Mouse (Mus musculus): ENCODE data around the gene Gm3415. TPM values are rescaled to one million over a fixed set of nuclear protein-coding genes. Genes with fewer than 3 reads are reported as not detected.

Gene Gm3415
- polyA plus RNA-seq (2012; rRNA removed; ENCODE audit: low replicate concordance) = not detected in 2 replicates

GRCm38 (mm10) chr5:146555836-146556235 is at the start of gene Gm3415:
Gene Gm3415, plus strand, starts transcription at chr5:146556136.

GRCm38 (mm10) chr5:146513823-146514222 is 42.1 kb upstream of the Gm3415 start, which contains the start of gene Gm3402:
Gene Gm3402, plus strand, starts transcription at chr5:146514123.

DNA sequence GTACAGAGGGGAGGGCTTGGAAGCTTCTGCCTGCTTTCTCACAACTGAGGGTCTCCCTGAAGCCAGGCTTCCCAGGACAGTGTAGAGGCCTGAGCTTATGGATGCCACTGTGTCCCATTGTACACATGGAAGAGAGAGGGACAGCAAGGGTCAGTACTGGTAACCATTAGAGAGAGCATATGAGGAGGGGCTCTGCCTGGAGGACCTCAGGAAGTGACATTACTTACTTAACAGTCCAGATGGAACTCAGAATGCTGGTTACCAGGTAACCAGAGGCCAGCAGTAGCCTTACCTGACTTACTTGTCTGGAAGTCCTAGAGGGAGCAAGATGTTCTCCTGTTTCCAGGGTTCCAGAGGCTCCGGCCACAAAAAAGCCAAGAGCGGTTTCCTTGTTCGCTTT is 30.4 kb upstream of the Gm3415 start, which contains the start of gene Gm3404:
TSS of gene Gm3404 (plus strand) at position 301 of the 400 bp plus-strand sequence.

GRCm38 (mm10) chr5:146537347-146537746 is 18.6 kb upstream of the Gm3415 start, which contains the start of gene Gm3409:
Gene Gm3409, plus strand, starts transcription at chr5:146537647.

GRCm38 (mm10) chr5:146584478-146585306 is 28.8 kb downstream of the Gm3415 start, which contains the start of gene Gpr12:
Gene Gpr12, minus strand, starts transcription at chr5:146585239.

Other genes starting within 250 kb of the Gm3415 start
- 0.56 and 2.1 TPM in 2 replicates for gene Wasf3, start 171.2 kb upstream of the Gm3415 start, polyA plus RNA-seq (2012; rRNA removed; ENCODE audit: low replicate concordance)
- not detected in 2 replicates for gene Gm6408, start 74.2 kb upstream of the Gm3415 start, polyA plus RNA-seq (2012; rRNA removed; ENCODE audit: low replicate concordance)
- gene Gm6370, start 64.8 kb upstream of the Gm3415 start, polyA plus RNA-seq (2012; rRNA removed; ENCODE audit: low replicate concordance) = not detected in 2 replicates
- not detected in 2 replicates for gene 4930449I24Rik, start 53.7 kb upstream of the Gm3415 start, polyA plus RNA-seq (2012; rRNA removed; ENCODE audit: low replicate concordance)
- not detected in 2 replicates for gene Gm3402, start 42.0 kb upstream of the Gm3415 start, polyA plus RNA-seq (2012; rRNA removed; ENCODE audit: low replicate concordance)
- gene Gm3404, start 30.3 kb upstream of the Gm3415 start, polyA plus RNA-seq (2012; rRNA removed; ENCODE audit: low replicate concordance) = not detected in 2 replicates
- gene Gm3409, start 18.5 kb upstream of the Gm3415 start, polyA plus RNA-seq (2012; rRNA removed; ENCODE audit: low replicate concordance) = not detected in 2 replicates
- gene Gpr12, start 29.1 kb downstream of the Gm3415 start, polyA plus RNA-seq (2012; rRNA removed; ENCODE audit: low replicate concordance) = 0.08 TPM in 1 of 2 replicates, not detected in the other
- gene Usp12, start 238.9 kb downstream of the Gm3415 start, polyA plus RNA-seq (2012; rRNA removed; ENCODE audit: low replicate concordance) = 6.5 and 7.5 TPM in 2 replicates

All from duodenum, adult 2 months (tissue).